Mouse (Mus musculus): ENCODE data around the gene Smim6.

The Smim6 gene

GRCm38 (mm10) chr11:115933747-115934110, 21.9 kb downstream of the Smim6 start:
- DNase-seq (ENCODE audit: low spot score): no peak

GRCm38 (mm10) chr11:115939690-115940329, 28.0 kb downstream of the Smim6 start:
- DNase-seq (ENCODE audit: low spot score): peak; percentile 55

- no peak for DNase-seq (ENCODE audit: low spot score)
Observed at GRCm38 (mm10) chr11:115941980-115942379, 30.2 kb downstream of the Smim6 start.

- no peak for DNase-seq (ENCODE audit: low spot score)
Observed at GRCm38 (mm10) chr11:115945247-115945646, 33.4 kb downstream of the Smim6 start.

- no peak for DNase-seq (ENCODE audit: low spot score)
Observed at GRCm38 (mm10) chr11:115946221-115946828, 34.5 kb downstream of the Smim6 start.

GRCm38 (mm10) chr11:115948316-115948715, 36.5 kb downstream of the Smim6 start:
- no peak for DNase-seq (ENCODE audit: low spot score)

GRCm38 (mm10) chr11:115950719-115951118, 38.9 kb downstream of the Smim6 start:
- no peak for DNase-seq (ENCODE audit: low spot score)

GRCm38 (mm10) chr11:115954712-115955111, 42.9 kb downstream of the Smim6 start:
- DNase-seq (ENCODE audit: low spot score): no peak

GRCm38 (mm10) chr11:115955195-115955858, 43.5 kb downstream of the Smim6 start:
- peak; percentile 23 for DNase-seq (ENCODE audit: low spot score)

- DNase-seq (ENCODE audit: low spot score): no peak
Observed at GRCm38 (mm10) chr11:115956453-115956852, 44.6 kb downstream of the Smim6 start.

- DNase-seq (ENCODE audit: low spot score): peak; percentile 23
Observed at GRCm38 (mm10) chr11:115957971-115958370, 46.2 kb downstream of the Smim6 start.

- no peak for DNase-seq (ENCODE audit: low spot score)
Observed at GRCm38 (mm10) chr11:115959018-115959417, 47.2 kb downstream of the Smim6 start.

GRCm38 (mm10) chr11:115962651-115963412, 51.0 kb downstream of the Smim6 start:
- DNase-seq (ENCODE audit: low spot score): no peak

Measured in urinary bladder, postnatal 25 days (tissue).